Mouse (Mus musculus) forebrain, embryonic 12.5 days (tissue): Measurements from ENCODE around the gene Ablim1. TPM values are rescaled to one million over a fixed set of nuclear protein-coding genes. Genes with fewer than 3 reads are reported as not detected.
A peak's percentile ranks its signal among the peaks of the same experiment; 100 is the strongest.

Experiments
- ATAC-seq: fragments of 200-750 bp; cut with Nextera tagmentation; 2 replicates; pipeline ENCODE4 v1.8.0; 2017; ENCODE audit warnings: moderate TSS enrichment; ENCODE audit not compliant: low FRiP score
- H3K27ac ChIP-seq: fragments of 300-500 bp; sonication (generic); 2 replicates; pipeline ENCODE4 v1.5.1; 2016; ENCODE audit warnings: mild to moderate bottlenecking
- H3K27me3 ChIP-seq: fragments of 300-500 bp; sonication (generic); 2 replicates; pipeline ENCODE4 v1.6.1; 2016; ENCODE audit warnings: mild to moderate bottlenecking
- H3K36me3 ChIP-seq: fragments of 300-500 bp; sonication (generic); replicated peaks from 2 replicates; pipeline ENCODE4 v1.6.1; 2016; ENCODE audit warnings: mild to moderate bottlenecking
- H3K4me1 ChIP-seq: fragments of 300-500 bp; sonication (generic); 2 replicates; pipeline ENCODE4 v1.6.1; 2016
- H3K4me2 ChIP-seq: fragments of 300-500 bp; sonication (generic); 2 replicates; pipeline ENCODE4 v1.6.1; 2016; ENCODE audit warnings: mild to moderate bottlenecking, moderate library complexity
- H3K4me3 ChIP-seq: fragments of 300-500 bp; sonication (generic); replicated peaks from 2 replicates; pipeline ENCODE4 v1.5.1; 2016; ENCODE audit warnings: mild to moderate bottlenecking
- H3K9ac ChIP-seq: fragments of 300-500 bp; sonication (generic); 2 replicates; pipeline ENCODE4 v1.6.1; 2016; ENCODE audit warnings: mild to moderate bottlenecking
- H3K9me3 ChIP-seq: fragments of 300-500 bp; sonication (generic); 2 replicates; pipeline ENCODE4 v1.6.1; 2016
- WGBS: fragments of 180-500 bp; shearing (Covaris S2); methylation state at CpG from one replicate; pipeline ENCODE4 v1.1.7; 2016; 5-methylcytosine and 5-hydroxymethylcytosine counted together
- polyA plus RNA-seq: library from polyadenylated mRNA; unstranded; fragments of >200 nt; fragmentation: Nextera tagmentation; extraction: Ambion mirVana; gene quantifications from 2 replicates; pipeline ENCODE4 v1.2.1, GENCODE M21; 2016

Gene Ablim1
- polyA plus RNA-seq, 1 experiment from 2014 or later = 17.7 TPM

- ATAC-seq = 0 out of 2 replicates have a peak, but pooled peaks have one; percentile 33
- peak within 1 kb of the TSS; percentile 95 for H3K4me2 ChIP-seq
Observed at GRCm38 (mm10) chr19:57007781-57008710, 306.7 kb downstream of the Ablim1 start, which contains the start of gene Afap1l2. Afap1l2 (minus strand) TSS chr19:57008228.

DNA sequence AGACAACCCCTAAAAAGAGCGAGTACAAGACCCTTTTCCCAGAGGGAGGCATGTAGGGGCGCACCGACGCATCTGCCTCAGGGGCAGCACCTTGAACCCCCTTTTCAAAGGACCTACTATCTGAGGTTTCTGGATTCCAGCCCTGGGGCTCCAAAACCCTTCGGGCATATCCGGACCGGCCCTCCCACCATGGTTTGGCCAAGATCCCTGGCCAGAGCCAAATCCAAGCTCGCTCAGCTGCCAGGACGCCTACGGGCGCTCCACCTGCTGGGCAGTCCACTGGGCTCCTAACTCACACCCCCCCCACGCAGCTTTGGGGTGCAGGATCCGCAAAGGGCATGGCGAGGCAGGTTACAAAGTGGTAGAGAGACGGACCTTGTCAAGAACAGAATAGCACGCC, 307.4 kb downstream of the Ablim1 start:
- Histone ChIP-seq H3K27ac (no peak overlapping the region), H3K9ac (no peak overlapping the region), H3K36me3 (no peaks in the 10 kb centered on the region), H3K4me3 (peak overlapping the region; percentile 48), H3K4me1 (peaks cover 28% of the 10 kb centered on the region), H3K27me3 (peaks cover 50% of the 10 kb centered on the region), H3K4me2 (peak overlapping the region; percentile 95; the same call in 1 of the 2 replicates), H3K9me3 (no peaks in the 10 kb centered on the region)
- no peak for ATAC-seq
- WGBS = 61% methylated on average over 16 of the region's 16 CpGs

More at GRCm38 (mm10) chr19:57007781-57008710, 306.7 kb downstream of the Ablim1 start, which contains the start of gene Afap1l2:
- WGBS = 3% methylated on average over 68 of the region's 68 CpGs
- Histone ChIP-seq H3K27ac (no peak within 1 kb of the TSS), H3K27me3 (peaks cover 50% of the 10 kb centered on the region), H3K4me3 (peak within 1 kb of the TSS; percentile 48), H3K4me1 (peaks cover 28% of the 10 kb centered on the region), H3K36me3 (no peaks in the 10 kb centered on the region), H3K9ac (peak within 1 kb of the TSS; percentile 58), H3K9me3 (no peaks in the 10 kb centered on the region)

DNA sequence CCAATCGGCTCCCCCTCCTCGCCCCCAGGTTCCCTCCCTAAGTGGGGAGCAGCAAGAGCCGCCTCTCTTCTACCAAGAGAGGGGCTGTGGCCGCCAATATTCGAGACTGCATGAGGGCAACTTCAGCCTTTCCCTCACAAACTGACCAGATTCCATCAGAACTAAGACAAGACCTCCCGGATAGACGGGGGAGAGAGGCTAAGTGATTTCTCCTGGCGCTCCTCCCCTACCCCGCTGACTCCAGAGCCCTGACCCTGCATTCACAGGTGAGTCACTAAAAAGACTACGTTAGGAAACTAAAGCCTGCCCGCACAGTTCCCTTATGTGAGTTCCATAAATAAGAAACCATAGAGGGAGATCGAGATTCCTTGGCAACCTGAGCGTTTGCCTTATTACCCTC, 307.9 kb downstream of the Ablim1 start:
- Histone ChIP-seq H3K9ac (no peak overlapping the region), H3K36me3 (no peaks in the 10 kb centered on the region), H3K4me1 (peaks cover 28% of the 10 kb centered on the region), H3K4me2 (no peak overlapping the region), H3K27me3 (peaks cover 50% of the 10 kb centered on the region), H3K4me3 (no peak overlapping the region), H3K27ac (no peak overlapping the region), H3K9me3 (no peaks in the 10 kb centered on the region)
- 57% methylated on average over 13 of the region's 13 CpGs for WGBS
- ATAC-seq = no peak

DNA sequence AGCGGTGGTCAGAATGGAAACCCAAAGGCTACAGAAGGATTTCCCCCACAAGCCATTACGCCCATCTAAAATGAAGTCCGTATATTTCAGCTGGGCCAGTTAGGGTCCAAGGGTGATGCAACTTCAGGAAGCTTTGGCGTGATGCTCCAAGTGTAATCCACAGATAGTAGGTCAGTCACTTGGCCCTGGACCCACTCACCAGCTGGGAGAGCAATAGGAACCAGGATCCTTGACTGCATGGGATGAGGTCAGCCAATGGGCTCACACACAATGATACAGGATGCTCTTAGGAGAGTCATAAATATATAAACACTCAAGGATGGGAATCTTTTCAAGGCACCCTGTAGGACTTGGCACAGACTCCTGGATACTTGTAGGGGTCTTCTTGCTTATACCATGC, 309.7 kb downstream of the Ablim1 start:
- Histone ChIP-seq H3K27ac (no peak overlapping the region), H3K36me3 (no peaks in the 10 kb centered on the region), H3K9ac (no peak overlapping the region), H3K27me3 (peaks cover 47% of the 10 kb centered on the region), H3K4me1 (peaks cover 28% of the 10 kb centered on the region), H3K4me2 (no peak overlapping the region), H3K4me3 (no peak overlapping the region), H3K9me3 (no peaks in the 10 kb centered on the region)
- 90% methylated on average over 4 of the region's 4 CpGs for WGBS
- no peak for ATAC-seq

GRCm38 (mm10) chr19:57003460-57003810, 311.3 kb downstream of the Ablim1 start:
- no peak for ATAC-seq
- no peak overlapping the region for H3K4me2 ChIP-seq
- no peaks in the 10 kb centered on the region for H3K9me3 ChIP-seq
- H3K36me3 ChIP-seq = no peaks in the 10 kb centered on the region
- peaks cover 31% of the 10 kb centered on the region for H3K4me1 ChIP-seq
- 52% methylated on average over 7 of the region's 7 CpGs for WGBS
- H3K4me3 ChIP-seq = no peak overlapping the region
- H3K27me3 ChIP-seq = peaks cover 33% of the 10 kb centered on the region
- no peak overlapping the region for H3K9ac ChIP-seq
- H3K27ac ChIP-seq = no peak overlapping the region

- Histone ChIP-seq H3K27me3 (peaks cover 28% of the 10 kb centered on the region), H3K4me3 (no peak overlapping the region), H3K4me1 (peaks cover 28% of the 10 kb centered on the region), H3K9me3 (no peaks in the 10 kb centered on the region), H3K36me3 (no peaks in the 10 kb centered on the region), H3K4me2 (no peak overlapping the region), H3K9ac (no peak overlapping the region), H3K27ac (no peak overlapping the region)
- WGBS = 79% methylated on average over 12 of the region's 12 CpGs
- no peak for ATAC-seq
Observed at GRCm38 (mm10) chr19:57002741-57003459, 311.8 kb downstream of the Ablim1 start.

- peaks cover 30% of the 10 kb centered on the region for H3K4me1 ChIP-seq
- no peak overlapping the region for H3K9ac ChIP-seq
- no peak for ATAC-seq
- no peak overlapping the region for H3K27ac ChIP-seq
- H3K4me2 ChIP-seq = no peak overlapping the region
- no peak overlapping the region for H3K4me3 ChIP-seq
- no peaks in the 10 kb centered on the region for H3K9me3 ChIP-seq
- no peaks in the 10 kb centered on the region for H3K36me3 ChIP-seq
- H3K27me3 ChIP-seq = peaks cover 18% of the 10 kb centered on the region
- 91% methylated on average over 4 of the region's 4 CpGs for WGBS
Observed at GRCm38 (mm10) chr19:57001926-57002325, 312.8 kb downstream of the Ablim1 start.

DNA sequence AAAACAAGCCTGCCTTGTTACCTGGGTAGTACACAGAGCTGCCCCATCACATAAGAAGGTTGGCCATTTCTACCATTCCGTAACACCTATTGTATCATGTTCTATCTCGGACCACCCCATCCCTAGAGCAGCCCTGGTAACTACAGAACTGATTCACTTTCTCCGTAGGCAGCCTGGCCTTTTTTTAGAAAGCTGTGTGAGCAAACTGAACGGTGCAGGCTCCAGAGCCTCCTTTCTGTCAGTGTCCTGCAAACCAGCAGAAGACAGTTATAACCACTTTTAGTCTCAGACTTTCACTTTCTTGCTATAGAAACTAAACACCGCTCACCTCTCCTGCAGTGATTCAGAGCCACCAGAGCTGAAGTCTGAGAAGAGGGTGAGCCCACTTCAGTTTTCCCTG, 314.1 kb downstream of the Ablim1 start:
- Histone ChIP-seq H3K27ac (no peak overlapping the region), H3K9me3 (no peaks in the 10 kb centered on the region), H3K4me1 (peaks cover 32% of the 10 kb centered on the region), H3K36me3 (no peaks in the 10 kb centered on the region), H3K27me3 (peaks cover 8% of the 10 kb centered on the region), H3K4me3 (no peak overlapping the region), H3K4me2 (no peak overlapping the region), H3K9ac (no peak overlapping the region)
- no peak for ATAC-seq
- 96% methylated on average over 5 of the region's 5 CpGs for WGBS

DNA sequence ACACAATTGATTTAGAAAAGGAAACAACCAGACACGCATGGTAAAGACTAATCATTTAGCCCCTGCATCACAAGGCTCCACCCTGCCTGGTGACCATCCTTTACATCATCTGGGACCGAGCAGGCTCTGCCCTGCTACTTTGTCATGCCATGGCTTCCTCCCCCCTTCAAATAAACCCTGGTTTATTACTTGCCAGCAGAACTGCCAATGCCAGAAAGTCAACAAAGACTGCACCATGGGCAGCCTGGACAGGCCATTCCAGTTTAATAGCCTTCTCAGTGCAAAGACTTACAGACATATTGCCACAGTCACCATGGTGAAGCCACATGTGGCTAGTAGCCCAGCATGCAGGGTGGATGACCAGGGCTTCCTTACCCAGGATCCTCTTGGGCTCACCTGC, 314.9 kb downstream of the Ablim1 start:
- H3K27me3 ChIP-seq = no peaks in the 10 kb centered on the region; the same call in 1 of the 2 replicates
- no peak overlapping the region for H3K4me3 ChIP-seq
- H3K36me3 ChIP-seq = no peaks in the 10 kb centered on the region
- H3K4me1 ChIP-seq = peaks cover 32% of the 10 kb centered on the region
- H3K9ac ChIP-seq = no peak overlapping the region
- no peak overlapping the region for H3K4me2 ChIP-seq
- no peak overlapping the region for H3K27ac ChIP-seq
- 88% methylated on average over 2 of the region's 2 CpGs for WGBS
- no peaks in the 10 kb centered on the region for H3K9me3 ChIP-seq
- ATAC-seq = no peak

DNA sequence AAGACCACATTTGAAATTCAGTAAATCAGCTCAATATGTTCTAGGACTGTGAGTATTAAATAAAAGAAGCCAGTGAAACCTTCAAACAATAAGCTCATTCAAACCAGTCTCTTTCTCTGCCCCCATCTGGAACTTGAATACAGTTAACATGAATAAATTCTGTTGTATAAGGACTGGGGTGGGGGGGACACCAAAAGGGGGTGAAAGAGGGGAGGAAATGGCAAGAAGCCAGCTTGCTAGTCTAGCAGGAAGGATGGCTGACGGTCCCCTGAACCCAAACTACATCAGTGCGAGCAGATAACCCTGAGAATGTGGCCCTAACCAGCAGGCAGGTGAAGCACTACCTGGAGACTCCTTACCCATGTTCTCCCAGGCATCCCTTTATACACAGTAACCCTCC, 315.8 kb downstream of the Ablim1 start:
- peaks cover 34% of the 10 kb centered on the region for H3K4me1 ChIP-seq
- no peak overlapping the region for H3K4me2 ChIP-seq
- H3K27ac ChIP-seq = peak overlapping the region; percentile 13
- no peaks in the 10 kb centered on the region for H3K9me3 ChIP-seq
- H3K9ac ChIP-seq = no peak overlapping the region
- no peaks in the 10 kb centered on the region for H3K36me3 ChIP-seq
- ATAC-seq = no peak
- no peaks in the 10 kb centered on the region for H3K27me3 ChIP-seq
- 63% methylated on average over 2 of the region's 2 CpGs for WGBS
- no peak overlapping the region for H3K4me3 ChIP-seq

DNA sequence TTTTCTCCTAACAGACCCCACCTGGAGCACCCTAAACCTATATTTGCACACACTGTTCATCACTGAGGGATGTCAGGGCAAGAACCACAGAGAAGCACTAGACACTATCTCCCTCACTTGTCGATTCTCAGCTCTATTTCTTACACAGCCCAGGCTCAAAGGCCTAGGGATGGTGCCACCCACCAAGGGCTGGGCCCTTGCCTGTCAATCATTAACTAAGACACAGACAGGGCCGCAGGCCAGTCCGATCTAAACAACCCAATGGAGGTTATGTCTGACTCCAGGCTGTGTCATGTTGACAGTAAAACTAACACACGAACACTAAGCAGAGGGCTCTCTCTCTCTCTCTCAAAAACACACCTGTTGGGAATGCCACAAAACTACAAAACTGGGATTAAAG, 316.4 kb downstream of the Ablim1 start:
- Histone ChIP-seq H3K36me3 (no peaks in the 10 kb centered on the region), H3K27me3 (no peaks in the 10 kb centered on the region), H3K27ac (peak overlapping the region; percentile 46), H3K4me2 (no peak overlapping the region), H3K4me3 (no peak overlapping the region), H3K9ac (no peak overlapping the region), H3K4me1 (peaks cover 29% of the 10 kb centered on the region), H3K9me3 (no peaks in the 10 kb centered on the region)
- no peak for ATAC-seq
- 86% methylated on average over 4 of the region's 4 CpGs for WGBS

DNA sequence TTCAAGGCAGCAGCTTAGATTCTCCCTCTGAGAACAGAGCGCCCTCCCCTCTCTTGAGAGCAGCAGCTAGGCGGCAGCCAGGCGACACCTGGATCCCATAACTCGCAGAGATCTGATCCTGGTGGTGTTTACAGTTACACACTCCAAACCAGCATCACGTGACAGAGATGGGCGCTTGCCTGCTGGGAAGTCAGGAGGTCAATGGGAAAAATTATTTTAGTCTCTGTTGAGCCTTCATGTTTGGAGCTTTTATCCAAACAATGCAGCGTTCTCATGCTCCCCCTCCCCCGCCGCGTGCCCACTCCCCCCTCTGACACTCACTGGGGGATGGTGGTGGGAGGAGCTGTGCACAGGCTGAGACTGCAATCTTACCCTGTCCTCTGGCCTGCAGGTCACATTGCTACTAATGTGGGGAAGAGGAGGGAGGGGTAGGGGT, 317.5 kb downstream of the Ablim1 start:
- H3K4me2 ChIP-seq = peak overlapping the region; percentile 41
- H3K4me3 ChIP-seq = peak overlapping the region; percentile 18
- peak overlapping the region; percentile 13; the same call in 1 of the 2 replicates for H3K27ac ChIP-seq

More for the DNA sequence above, 317.5 kb downstream of the Ablim1 start:
- no peak overlapping the region for H3K9ac ChIP-seq
- H3K36me3 ChIP-seq = no peaks in the 10 kb centered on the region
- 6% methylated on average over 10 of the region's 10 CpGs for WGBS
- peak; percentile 64; the same call in 1 of the 2 replicates for ATAC-seq
- H3K9me3 ChIP-seq = no peaks in the 10 kb centered on the region
- no peaks in the 10 kb centered on the region for H3K27me3 ChIP-seq
- peaks cover 27% of the 10 kb centered on the region for H3K4me1 ChIP-seq
